Mouse (Mus musculus): ENCODE measurements around the gene Xpo6.
A peak's percentile ranks its signal among the peaks of the same experiment; 100 is the strongest.

- TF ChIP-seq CTCF (IDR thresholded peaks at IDR 0.05) = no peak
- TF ChIP-seq EP300 (IDR thresholded peaks at IDR 0.05) = 0 out of 2 replicates have a peak, but pooled peaks have one; percentile 18
Observed at GRCm38 (mm10) chr7:126096596-126096995, 103.7 kb downstream of the Xpo6 start.

All from lung, postnatal 0 days (tissue).